Mouse (Mus musculus) left cerebral cortex, postnatal 10 days (tissue): Measurements from ENCODE around the gene Wnk2. TPM values are rescaled to one million over a fixed set of nuclear protein-coding genes. Genes with fewer than 3 reads are reported as not detected.
"Not testable (repeated sequence)": the region's sequence is repeated elsewhere in the genome, so short reads cannot be mapped to it uniquely, and the experiment has no call there.

Experiments
- DNase-seq, 2 experiments: peaks; one replicate each; pipeline ENCODE4 v3.0.0; 2021 to 2022; ENCODE audit warnings: low spot score in 2 of 2, mixed read lengths in 1 of 2; ENCODE audit errors: extremely low spot score in 1 of 2
- intact Hi-C: fragments of 180-260 bp; cut with DNase I; formaldehyde crosslinking; loops from one replicate; pipeline ENCODE4 v1.15.1; 2025
- total RNA-seq, 2 experiments: library from RNA; stranded (reverse); gene quantifications; 2 replicates each; pipeline ENCODE4 v1.2.3; 2021

Wnk2 gene
- total RNA-seq, 2 experiments from 2014 or later, result 112 to 116 TPM

DNA sequence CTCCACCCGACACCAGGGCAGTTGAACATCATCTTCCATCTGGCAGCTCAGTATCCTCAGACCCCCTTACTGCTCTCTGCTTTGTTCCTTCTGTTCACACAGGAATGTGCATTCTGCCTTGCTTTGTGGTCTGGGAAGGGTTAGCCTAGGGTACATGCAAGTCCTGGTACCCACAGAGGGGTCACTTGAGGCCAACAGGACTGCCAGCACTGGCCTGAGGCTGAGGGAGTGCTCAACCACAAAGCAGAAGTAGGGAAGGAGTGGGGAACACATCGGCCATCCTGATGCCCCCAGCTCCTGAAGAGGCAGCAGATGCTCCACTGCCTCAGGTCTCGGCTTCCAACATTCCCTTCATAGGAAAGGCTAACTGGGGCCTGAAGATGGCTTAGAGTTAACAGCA, 72.4 kb downstream of the Wnk2 start:
- intact Hi-C loops, result no loop called here

GRCm38 (mm10) chr13:49073295-49073694, 74.5 kb downstream of the Wnk2 start:
- intact Hi-C loops, result no loop called here
- no peak for DNase-seq

More for the DNA sequence above, 72.4 kb downstream of the Wnk2 start:
- no peak for DNase-seq

- intact Hi-C loops, result no loop called here
- DNase-seq, result no peak
Observed at GRCm38 (mm10) chr13:49071861-49072260, 76.0 kb downstream of the Wnk2 start.

GRCm38 (mm10) chr13:49069979-49070378, 77.8 kb downstream of the Wnk2 start:
- intact Hi-C loops, result no loop called here

DNA sequence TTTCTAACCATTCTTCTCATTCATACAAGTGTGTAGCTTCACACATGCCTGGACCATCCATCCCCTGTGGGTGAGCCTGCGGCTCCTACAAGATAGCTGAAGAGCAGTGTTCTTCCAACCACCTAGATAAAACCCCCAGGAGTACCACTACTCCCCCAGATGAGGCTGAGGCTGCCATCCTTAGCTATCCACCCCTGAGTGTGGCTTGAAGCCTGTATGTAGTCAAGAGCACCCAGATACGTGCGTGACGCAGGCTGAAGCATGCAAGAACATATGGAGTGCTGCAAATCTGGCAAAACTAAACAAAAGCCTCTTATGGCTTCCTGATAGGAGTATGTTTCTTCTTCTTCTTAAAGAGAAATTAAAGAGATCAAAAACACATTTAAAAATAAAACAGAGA, 78.4 kb downstream of the Wnk2 start:
- DNase-seq, result no peak
- intact Hi-C loops, result no loop called here

More at GRCm38 (mm10) chr13:49069979-49070378, 77.8 kb downstream of the Wnk2 start:
- no peak for DNase-seq

GRCm38 (mm10) chr13:49064257-49064656, 83.6 kb downstream of the Wnk2 start:
- no peak for DNase-seq
- intact Hi-C loops, result no loop called here

DNA sequence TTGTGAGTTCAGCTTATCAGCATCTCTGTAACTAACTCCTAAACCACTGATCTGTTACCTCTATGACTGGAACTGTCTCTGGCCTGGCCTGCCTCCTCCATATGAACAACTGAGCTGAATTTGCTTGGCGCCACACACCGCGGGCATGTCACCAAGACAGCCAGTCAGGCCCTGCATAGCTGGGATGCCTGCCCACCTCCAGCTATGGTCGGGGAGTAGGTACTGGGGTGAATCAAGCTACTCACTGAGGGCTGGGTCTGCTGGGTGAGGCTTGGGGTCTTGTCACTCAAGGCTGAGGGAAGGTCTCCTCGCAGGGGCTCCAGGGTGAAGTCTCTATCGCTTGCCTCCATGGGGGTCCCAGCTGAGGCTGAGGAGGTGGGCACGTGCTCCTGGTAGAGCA, 87.4 kb downstream of the Wnk2 start:
- intact Hi-C loops, result no loop called here
- DNase-seq, result no peak

DNA sequence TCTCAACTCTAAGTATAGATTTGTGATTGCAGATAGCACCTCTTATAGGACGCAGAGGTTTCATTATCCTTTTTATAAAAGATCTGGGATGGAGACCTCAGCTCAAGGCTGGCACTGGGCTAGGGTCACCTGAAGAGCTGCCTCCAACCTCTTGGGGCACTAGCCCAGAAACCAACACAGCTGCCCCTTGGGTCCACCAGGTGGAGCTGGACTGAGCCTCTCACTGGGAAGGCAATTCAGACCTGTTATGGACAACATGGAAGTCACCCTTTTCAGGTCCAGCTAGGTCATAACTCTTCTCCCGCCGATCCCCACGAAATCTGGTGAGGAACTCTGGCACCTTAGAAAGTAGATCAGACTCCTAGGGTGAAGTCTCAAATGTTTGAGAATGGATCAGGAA, 89.3 kb downstream of the Wnk2 start:
- intact Hi-C loops, result loop anchor here (5.0 to 10.0 kb wide), 2 partner anchors 89 to 116 kb away; partner anchors contain the start of gene Wnk2
- DNase-seq, result peak in 1 of 2 experiments; percentile 71

GRCm38 (mm10) chr13:49056304-49056703, 91.5 kb downstream of the Wnk2 start:
- no peak for DNase-seq
- intact Hi-C loops, result loop anchor here (5.0 to 10.0 kb wide), 2 partner anchors 91 to 118 kb away; partner anchors contain the start of gene Wnk2

- intact Hi-C loops, result loop anchor here (5.0 to 10.0 kb wide), 2 partner anchors 93 to 120 kb away; partner anchors contain the start of gene Wnk2
Observed at GRCm38 (mm10) chr13:49054753-49055152, 93.1 kb downstream of the Wnk2 start.

GRCm38 (mm10) chr13:49053333-49053732, 94.5 kb downstream of the Wnk2 start:
- intact Hi-C loops, result loop anchor here (10.0 kb wide), 1 partner anchor 121 kb away; no protein-coding TSS in a partner anchor

More at GRCm38 (mm10) chr13:49054753-49055152, 93.1 kb downstream of the Wnk2 start:
- DNase-seq, result not testable (repeated sequence)

DNA sequence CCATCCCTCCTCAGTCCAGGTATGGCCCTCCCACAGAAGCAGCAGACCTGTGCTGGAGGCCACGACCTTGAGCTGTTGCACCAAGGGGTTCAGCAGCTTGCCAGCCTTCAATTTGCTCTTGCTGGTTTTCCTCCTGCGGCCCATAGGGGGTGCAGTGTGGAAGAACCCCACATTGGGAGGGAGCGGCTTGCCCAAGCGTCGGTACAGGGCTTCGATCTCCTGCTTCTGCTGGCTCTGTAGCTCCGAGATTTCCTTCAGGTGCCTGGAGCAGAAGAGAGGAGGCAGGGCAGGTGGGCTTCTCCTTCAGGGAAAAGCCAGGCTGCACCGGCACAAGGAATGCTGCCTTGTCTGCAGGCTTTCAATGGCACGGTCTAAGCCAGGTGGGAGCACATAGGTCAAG, 95.3 kb downstream of the Wnk2 start:
- intact Hi-C loops, result loop anchor here (10.0 kb wide), 1 partner anchor 122 kb away; no protein-coding TSS in a partner anchor
- DNase-seq, result no peak

More at GRCm38 (mm10) chr13:49053333-49053732, 94.5 kb downstream of the Wnk2 start:
- no peak for DNase-seq

- no peak for DNase-seq
- intact Hi-C loops, result no loop called here
Observed at GRCm38 (mm10) chr13:49047393-49047792, 100.4 kb downstream of the Wnk2 start.

DNA sequence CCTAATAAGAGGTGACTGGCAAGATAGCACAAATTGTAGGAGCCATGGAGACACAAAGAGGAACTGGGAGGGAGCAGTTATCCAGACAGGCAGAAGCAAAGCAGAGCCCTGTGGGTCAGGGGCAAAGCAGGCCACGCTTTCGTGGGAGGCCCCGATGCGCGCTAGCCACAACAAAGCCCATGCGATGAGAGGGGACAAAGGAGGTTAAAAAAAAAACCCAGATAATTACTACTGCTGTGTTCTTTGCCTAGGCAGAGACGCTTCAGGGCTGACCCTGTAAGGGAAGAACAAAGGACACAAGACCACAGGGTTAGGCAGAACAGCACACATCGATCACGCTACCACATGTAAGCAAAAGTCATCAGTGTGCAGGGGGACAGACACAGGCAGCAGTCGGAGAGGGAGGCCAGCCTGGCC, 103.7 kb downstream of the Wnk2 start:
- DNase-seq, result no peak
- intact Hi-C loops, result no loop called here

- DNase-seq, result no peak
- intact Hi-C loops, result no loop called here
Observed at GRCm38 (mm10) chr13:49042371-49042770, 105.4 kb downstream of the Wnk2 start.

DNA sequence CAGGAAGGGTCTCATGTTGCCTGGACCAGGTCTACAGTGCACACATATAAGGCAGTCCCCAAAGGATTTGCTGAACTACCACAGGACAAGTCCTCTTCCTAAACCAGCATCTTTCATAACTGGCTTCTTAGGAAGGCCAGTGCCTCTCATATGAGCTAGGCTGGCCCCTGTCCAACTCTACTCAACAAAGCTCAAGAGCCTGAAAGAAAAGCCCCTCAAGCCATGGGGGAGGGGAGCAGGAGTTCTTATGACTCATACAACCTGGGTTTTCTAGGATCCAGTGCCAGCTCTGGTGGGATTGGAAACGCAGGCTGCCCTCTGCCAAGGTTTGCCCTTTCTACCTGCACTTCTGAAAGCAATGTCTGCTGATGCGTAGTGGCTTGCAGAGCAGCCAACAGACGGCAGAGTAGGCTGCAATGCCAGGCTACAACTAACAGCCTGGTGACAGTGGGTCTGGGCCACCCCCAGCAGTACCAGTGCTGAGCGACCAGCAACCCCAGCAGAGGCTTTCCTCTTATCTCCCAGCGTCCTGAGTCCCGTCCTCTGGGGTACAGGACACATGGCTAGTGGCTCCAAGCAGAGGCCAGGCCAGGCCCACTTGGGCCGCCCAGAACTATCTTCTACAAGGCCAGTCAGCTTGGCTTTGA, 110.8 kb downstream of the Wnk2 start:
- intact Hi-C loops, result no loop called here
- DNase-seq, result no peak

DNA sequence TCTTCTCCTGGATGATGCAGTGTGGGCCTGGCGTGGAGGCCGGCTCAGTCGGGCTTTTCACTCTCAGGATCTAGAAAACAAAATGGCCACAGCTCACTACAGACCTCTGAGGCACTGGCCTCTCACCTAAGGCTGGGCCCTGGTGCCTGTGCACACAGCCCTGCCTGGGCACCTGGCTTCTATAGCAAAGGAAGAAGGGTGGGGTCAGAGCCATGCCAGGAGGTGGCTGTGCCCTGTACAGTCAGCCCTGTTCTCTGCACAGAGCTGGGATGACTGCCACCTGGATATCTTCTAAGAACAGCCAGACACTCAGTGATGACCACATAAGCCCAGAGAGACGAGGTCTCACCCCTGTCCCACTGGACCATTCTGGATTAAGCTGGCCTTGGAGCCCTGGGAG, 111.4 kb downstream of the Wnk2 start:
- intact Hi-C loops, result no loop called here
- DNase-seq, result no peak

- intact Hi-C loops, result no loop called here
- DNase-seq, result no peak
Observed at GRCm38 (mm10) chr13:49031029-49031428, 116.8 kb downstream of the Wnk2 start.

DNA sequence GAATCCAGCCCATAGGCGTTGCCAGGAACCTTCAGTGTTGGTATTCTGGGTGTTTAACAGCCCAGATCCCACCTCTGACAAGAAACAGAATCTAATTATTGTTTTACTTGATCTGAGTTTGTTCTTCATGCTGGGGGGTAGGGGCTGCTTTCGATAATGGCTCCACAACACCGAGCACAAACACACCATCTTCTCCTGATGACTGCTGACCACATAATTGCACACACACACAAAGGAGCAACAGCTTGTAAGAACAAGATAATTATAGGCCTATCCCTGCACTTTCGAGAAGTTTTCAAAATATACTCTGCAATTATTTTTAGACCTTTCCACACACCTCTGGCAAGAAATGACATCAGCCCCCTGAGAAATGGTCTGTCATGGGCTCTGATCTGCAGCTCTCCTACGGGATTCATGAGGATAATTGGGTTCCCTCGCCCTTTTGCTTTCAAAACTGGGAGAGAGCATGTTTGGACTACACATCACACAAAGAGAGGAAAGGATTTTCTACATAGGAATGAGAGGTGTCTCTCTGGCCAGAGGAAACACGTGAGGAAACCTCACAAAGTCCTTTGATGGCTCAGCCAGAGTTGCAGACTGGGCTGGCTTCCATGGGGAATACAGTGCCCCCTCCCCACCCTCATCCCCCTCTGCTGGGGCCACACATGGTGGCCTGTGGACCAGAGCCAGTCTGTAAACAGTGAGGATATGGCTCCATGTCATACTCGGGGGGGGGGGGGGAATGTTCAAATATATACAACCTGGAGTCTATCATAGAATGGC, 118.9 kb downstream of the Wnk2 start:
- intact Hi-C loops, result no loop called here
- no peak for DNase-seq

- intact Hi-C loops, result no loop called here
- DNase-seq, result no peak
Observed at GRCm38 (mm10) chr13:49027057-49027456, 120.8 kb downstream of the Wnk2 start.
